Mouse (Mus musculus): Measurements from ENCODE around the gene Lypd6b. TPM values are rescaled to one million over a fixed set of nuclear protein-coding genes. Genes with fewer than 3 reads are reported as not detected.

Gene Lypd6b
- polyA plus RNA-seq, 1 experiment from 2014 or later = 0.92 TPM

- ATAC-seq (replicated peaks; ENCODE audit: low FRiP score) = no peak
These were observed 74.2 kb downstream of the Lypd6b start for GRCm38 (mm10) chr2:49861658-49862057.

GRCm38 (mm10) chr2:49868116-49868858, 80.8 kb downstream of the Lypd6b start:
- DNase-seq (ENCODE audit: low spot score) (no peak), ATAC-seq (replicated peaks; ENCODE audit: low FRiP score) (no peak)
- Histone ChIP-seq H3K27me3 (ENCODE audit: control insufficient read depth, insufficient read depth, low read length) (no peaks in the 10 kb centered on the region), H3K4me2 (ENCODE audit: low read depth, low read length, severe bottlenecking) (no peak overlapping the region), H3K9me3 (ENCODE audit: control insufficient read depth, low read length) (no peaks in the 10 kb centered on the region), H3K27ac (ENCODE audit: low read depth, low read length) (no peak overlapping the region), H3K4me1 (replicated peaks; ENCODE audit: control insufficient read depth, insufficient read depth, low read length) (no peaks in the 10 kb centered on the region), H3K36me3 (ENCODE audit: control insufficient read depth, insufficient read depth, low read length) (no peaks in the 10 kb centered on the region), H3K9ac (ENCODE audit: low read length) (no peak overlapping the region), H3K4me3 (ENCODE audit: low read depth, low read length) (no peak overlapping the region)
- WGBS = 90% methylated on average over 9 of the region's 9 CpGs

More at GRCm38 (mm10) chr2:49861658-49862057, 74.2 kb downstream of the Lypd6b start:
- Histone ChIP-seq H3K9ac (ENCODE audit: low read length) (no peak overlapping the region), H3K4me1 (replicated peaks; ENCODE audit: control insufficient read depth, insufficient read depth, low read length) (no peaks in the 10 kb centered on the region), H3K4me3 (ENCODE audit: low read depth, low read length) (no peak overlapping the region), H3K36me3 (ENCODE audit: control insufficient read depth, insufficient read depth, low read length) (no peaks in the 10 kb centered on the region), H3K27me3 (ENCODE audit: control insufficient read depth, insufficient read depth, low read length) (no peaks in the 10 kb centered on the region), H3K4me2 (ENCODE audit: low read depth, low read length, severe bottlenecking) (no peak overlapping the region), H3K27ac (ENCODE audit: low read depth, low read length) (no peak overlapping the region), H3K9me3 (ENCODE audit: control insufficient read depth, low read length) (no peaks in the 10 kb centered on the region)
- WGBS = 74% methylated on average over 8 of the region's 8 CpGs
- no peak for DNase-seq (ENCODE audit: low spot score)

- Histone ChIP-seq H3K4me1 (replicated peaks; ENCODE audit: control insufficient read depth, insufficient read depth, low read length) (no peaks in the 10 kb centered on the region), H3K27ac (ENCODE audit: low read depth, low read length) (no peak overlapping the region), H3K36me3 (ENCODE audit: control insufficient read depth, insufficient read depth, low read length) (no peaks in the 10 kb centered on the region), H3K9ac (ENCODE audit: low read length) (no peak overlapping the region), H3K27me3 (ENCODE audit: control insufficient read depth, insufficient read depth, low read length) (no peaks in the 10 kb centered on the region), H3K9me3 (ENCODE audit: control insufficient read depth, low read length) (no peaks in the 10 kb centered on the region), H3K4me3 (ENCODE audit: low read depth, low read length) (no peak overlapping the region), H3K4me2 (ENCODE audit: low read depth, low read length, severe bottlenecking) (no peak overlapping the region)
- ATAC-seq (replicated peaks; ENCODE audit: low FRiP score) = no peak
- 59% methylated on average over 7 of the region's 7 CpGs for WGBS
- DNase-seq (ENCODE audit: low spot score) = no peak
These were observed 81.6 kb downstream of the Lypd6b start for GRCm38 (mm10) chr2:49869044-49869443.

GRCm38 (mm10) chr2:49869782-49870514, 82.5 kb downstream of the Lypd6b start:
- no peaks in the 10 kb centered on the region for H3K9me3 ChIP-seq (ENCODE audit: control insufficient read depth, low read length)
- no peaks in the 10 kb centered on the region for H3K36me3 ChIP-seq (ENCODE audit: control insufficient read depth, insufficient read depth, low read length)
- H3K4me3 ChIP-seq (ENCODE audit: low read depth, low read length) = no peak overlapping the region
- no peak overlapping the region for H3K9ac ChIP-seq (ENCODE audit: low read length)
- no peak for ATAC-seq (replicated peaks; ENCODE audit: low FRiP score)
- H3K27me3 ChIP-seq (ENCODE audit: control insufficient read depth, insufficient read depth, low read length) = no peaks in the 10 kb centered on the region
- no peak overlapping the region for H3K4me2 ChIP-seq (ENCODE audit: low read depth, low read length, severe bottlenecking)
- WGBS = 91% methylated on average over 10 of the region's 10 CpGs
- no peaks in the 10 kb centered on the region for H3K4me1 ChIP-seq (replicated peaks; ENCODE audit: control insufficient read depth, insufficient read depth, low read length)
- no peak for DNase-seq (ENCODE audit: low spot score)
- H3K27ac ChIP-seq (ENCODE audit: low read depth, low read length) = no peak overlapping the region

GRCm38 (mm10) chr2:49871012-49871411, 83.5 kb downstream of the Lypd6b start:
- no peaks in the 10 kb centered on the region for H3K36me3 ChIP-seq (ENCODE audit: control insufficient read depth, insufficient read depth, low read length)
- no peak overlapping the region for H3K27ac ChIP-seq (ENCODE audit: low read depth, low read length)
- H3K4me1 ChIP-seq (replicated peaks; ENCODE audit: control insufficient read depth, insufficient read depth, low read length) = no peaks in the 10 kb centered on the region
- WGBS = 87% methylated on average over 1 of the region's 1 CpGs
- no peak overlapping the region for H3K4me3 ChIP-seq (ENCODE audit: low read depth, low read length)
- H3K9ac ChIP-seq (ENCODE audit: low read length) = no peak overlapping the region
- no peak overlapping the region for H3K4me2 ChIP-seq (ENCODE audit: low read depth, low read length, severe bottlenecking)
- no peaks in the 10 kb centered on the region for H3K27me3 ChIP-seq (ENCODE audit: control insufficient read depth, insufficient read depth, low read length)
- ATAC-seq (replicated peaks; ENCODE audit: low FRiP score) = no peak
- DNase-seq (ENCODE audit: low spot score) = no peak
- no peaks in the 10 kb centered on the region for H3K9me3 ChIP-seq (ENCODE audit: control insufficient read depth, low read length)

GRCm38 (mm10) chr2:49880507-49880906, 93.0 kb downstream of the Lypd6b start:
- Histone ChIP-seq H3K4me2 (ENCODE audit: low read depth, low read length, severe bottlenecking) (no peak overlapping the region), H3K27me3 (ENCODE audit: control insufficient read depth, insufficient read depth, low read length) (no peaks in the 10 kb centered on the region), H3K9ac (ENCODE audit: low read length) (no peak overlapping the region), H3K36me3 (ENCODE audit: control insufficient read depth, insufficient read depth, low read length) (no peaks in the 10 kb centered on the region), H3K4me1 (replicated peaks; ENCODE audit: control insufficient read depth, insufficient read depth, low read length) (0 out of 2 replicates have a peak, but pooled peaks cover 2% of the 10 kb centered on the region), H3K9me3 (ENCODE audit: control insufficient read depth, low read length) (no peaks in the 10 kb centered on the region), H3K4me3 (ENCODE audit: low read depth, low read length) (no peak overlapping the region), H3K27ac (ENCODE audit: low read depth, low read length) (no peak overlapping the region)
- no peak for DNase-seq (ENCODE audit: low spot score)
- WGBS = 92% methylated on average over 9 of the region's 9 CpGs
- ATAC-seq (replicated peaks; ENCODE audit: low FRiP score) = no peak

GRCm38 (mm10) chr2:49881002-49881401, 93.5 kb downstream of the Lypd6b start:
- Histone ChIP-seq H3K27ac (ENCODE audit: low read depth, low read length) (no peak overlapping the region), H3K4me1 (replicated peaks; ENCODE audit: control insufficient read depth, insufficient read depth, low read length) (0 out of 2 replicates have a peak, but pooled peaks cover 2% of the 10 kb centered on the region), H3K9ac (ENCODE audit: low read length) (no peak overlapping the region), H3K9me3 (ENCODE audit: control insufficient read depth, low read length) (no peaks in the 10 kb centered on the region), H3K4me2 (ENCODE audit: low read depth, low read length, severe bottlenecking) (no peak overlapping the region), H3K36me3 (ENCODE audit: control insufficient read depth, insufficient read depth, low read length) (no peaks in the 10 kb centered on the region), H3K4me3 (ENCODE audit: low read depth, low read length) (no peak overlapping the region), H3K27me3 (ENCODE audit: control insufficient read depth, insufficient read depth, low read length) (no peaks in the 10 kb centered on the region)
- ATAC-seq (replicated peaks; ENCODE audit: low FRiP score) = no peak
- DNase-seq (ENCODE audit: low spot score) = no peak
- WGBS = 95% methylated on average over 1 of the region's 1 CpGs

GRCm38 (mm10) chr2:49882461-49882860, 95.0 kb downstream of the Lypd6b start:
- ATAC-seq (replicated peaks; ENCODE audit: low FRiP score) = no peak
- WGBS = 90% methylated on average over 1 of the region's 1 CpGs

More at GRCm38 (mm10) chr2:49882461-49882860, 95.0 kb downstream of the Lypd6b start:
- 0 out of 2 replicates have a peak, but pooled peaks cover 2% of the 10 kb centered on the region for H3K4me1 ChIP-seq (replicated peaks; ENCODE audit: control insufficient read depth, insufficient read depth, low read length)
- no peaks in the 10 kb centered on the region for H3K27me3 ChIP-seq (ENCODE audit: control insufficient read depth, insufficient read depth, low read length)
- H3K9me3 ChIP-seq (ENCODE audit: control insufficient read depth, low read length) = no peaks in the 10 kb centered on the region
- H3K27ac ChIP-seq (ENCODE audit: low read depth, low read length) = no peak overlapping the region
- no peak for DNase-seq (ENCODE audit: low spot score)
- H3K4me2 ChIP-seq (ENCODE audit: low read depth, low read length, severe bottlenecking) = no peak overlapping the region
- H3K36me3 ChIP-seq (ENCODE audit: control insufficient read depth, insufficient read depth, low read length) = no peaks in the 10 kb centered on the region
- H3K9ac ChIP-seq (ENCODE audit: low read length) = no peak overlapping the region
- H3K4me3 ChIP-seq (ENCODE audit: low read depth, low read length) = no peak overlapping the region
